Mouse (Mus musculus) thymus, adult 2 months (tissue): ENCODE measurements at regions not wholly inside any gene's neighbourhood (a gene's known extent, or its start where the extent isn't known, plus 50 kb on each side); places are given as distances from the start of the nearest gene placed in this dataset.

Experiments
- DNase-seq: peaks from one replicate; pipeline ENCODE4 v3.0.0; 2021
- H3K27ac ChIP-seq: fragments of 200-500 bp; 2 replicates; pipeline ENCODE4 v1.5.1; 2012; ENCODE audit warnings: low read length, control low read depth; ENCODE audit not compliant: control insufficient read depth, insufficient read depth
- H3K27me3 ChIP-seq: fragments of 200-500 bp; 2 replicates; pipeline ENCODE4 v1.6.1; 2012; ENCODE audit warnings: mild to moderate bottlenecking, low read length, moderate library complexity, mixed read lengths; ENCODE audit not compliant: control insufficient read depth, insufficient read depth
- H3K36me3 ChIP-seq: fragments of 200-500 bp; 2 replicates; pipeline ENCODE4 v1.6.1; 2012; ENCODE audit warnings: mild to moderate bottlenecking, low read length, moderate library complexity; ENCODE audit not compliant: control insufficient read depth, insufficient read depth
- H3K4me1 ChIP-seq: fragments of 200-500 bp; replicated peaks from 2 replicates; pipeline ENCODE4 v1.6.1; 2012; ENCODE audit warnings: low read length; ENCODE audit not compliant: control insufficient read depth, insufficient read depth
- H3K4me3 ChIP-seq: fragments of 200-500 bp; 2 replicates; pipeline ENCODE4 v1.5.1; 2012; ENCODE audit warnings: mild to moderate bottlenecking, low read length, control low read depth, moderate library complexity; ENCODE audit not compliant: control insufficient read depth, insufficient read depth
- CTCF ChIP-seq: fragments of 200-500 bp; IDR thresholded peaks from 2 replicates; pipeline ENCODE4 v1.5.1; 2012; ENCODE audit warnings: mild to moderate bottlenecking, control low read depth, low read length, moderate library complexity, borderline replicate concordance; ENCODE audit not compliant: control insufficient read depth, poor library complexity, insufficient read depth; ENCODE audit errors: extremely low read depth
- POLR2A ChIP-seq: fragments of 200-500 bp; IDR thresholded peaks from 2 replicates; pipeline ENCODE4 v1.6.1; 2012; ENCODE audit warnings: mild to moderate bottlenecking, low read length, control low read depth, moderate library complexity; ENCODE audit not compliant: control insufficient read depth, poor library complexity, insufficient read depth; ENCODE audit errors: extremely low read depth
- WGBS: fragments of 180-500 bp; shearing (Covaris S2); methylation state at CpG from one replicate; pipeline ENCODE4 v1.1.7; 2018; 5-methylcytosine and 5-hydroxymethylcytosine counted together

DNA sequence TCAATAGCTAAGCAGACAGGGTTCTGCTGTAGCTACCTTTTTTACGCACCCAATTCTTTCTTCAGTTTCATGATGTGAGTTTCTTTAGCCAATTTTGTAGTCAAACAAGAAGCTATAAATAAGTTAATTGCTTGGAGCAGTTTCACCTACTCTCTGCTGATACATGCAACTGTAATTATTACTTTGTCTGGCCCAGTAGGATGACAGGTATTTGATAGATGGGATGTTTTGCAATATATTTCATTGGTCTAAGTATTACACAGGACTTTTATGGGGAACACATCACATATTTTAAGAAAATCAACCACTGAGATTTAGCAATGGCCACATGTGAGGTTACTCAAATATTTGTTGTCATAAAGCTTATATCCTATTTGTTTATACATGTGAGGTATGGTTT, 454.2 kb downstream of the Gja1 start:
- no peak overlapping the region for H3K4me3 ChIP-seq
- H3K36me3 ChIP-seq: no peaks in the 10 kb centered on the region
- no peaks in the 10 kb centered on the region for H3K27me3 ChIP-seq
- TF ChIP-seq CTCF (no peak), POLR2A (no peak)
- DNase-seq: no peak
- H3K4me1 ChIP-seq: peaks cover 2% of the 10 kb centered on the region; the same call in 1 of the 2 replicates
- H3K27ac ChIP-seq: no peak overlapping the region
- WGBS: 93% methylated on average over 1 of the region's 1 CpGs

DNA sequence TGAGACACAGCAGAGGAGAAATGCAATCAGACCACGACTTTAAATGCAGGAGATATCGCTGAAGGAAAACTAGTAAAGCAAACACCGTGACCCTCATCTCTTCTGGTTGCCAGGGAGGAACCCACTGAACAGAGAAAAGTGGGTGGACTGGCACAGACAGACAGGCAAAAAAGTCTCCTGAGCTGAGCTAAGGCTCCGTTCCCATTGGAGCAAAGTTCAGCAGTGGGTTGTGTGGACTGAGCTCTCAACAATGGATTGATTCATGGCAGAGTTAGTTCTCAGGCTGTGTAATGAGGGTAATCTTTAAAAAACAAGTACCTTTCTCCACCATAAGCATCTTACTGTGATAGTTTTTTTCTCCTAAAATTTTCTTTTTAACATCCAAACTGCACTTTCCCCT, 454.8 kb downstream of the Gja1 start:
- WGBS: 96% methylated on average over 4 of the region's 4 CpGs
- H3K27me3 ChIP-seq: no peaks in the 10 kb centered on the region
- H3K36me3 ChIP-seq: no peaks in the 10 kb centered on the region
- peaks cover 2% of the 10 kb centered on the region; the same call in 1 of the 2 replicates for H3K4me1 ChIP-seq
- no peak overlapping the region for H3K27ac ChIP-seq
- H3K4me3 ChIP-seq: no peak overlapping the region
- no peak for DNase-seq
- TF ChIP-seq CTCF (no peak), POLR2A (no peak)

DNA sequence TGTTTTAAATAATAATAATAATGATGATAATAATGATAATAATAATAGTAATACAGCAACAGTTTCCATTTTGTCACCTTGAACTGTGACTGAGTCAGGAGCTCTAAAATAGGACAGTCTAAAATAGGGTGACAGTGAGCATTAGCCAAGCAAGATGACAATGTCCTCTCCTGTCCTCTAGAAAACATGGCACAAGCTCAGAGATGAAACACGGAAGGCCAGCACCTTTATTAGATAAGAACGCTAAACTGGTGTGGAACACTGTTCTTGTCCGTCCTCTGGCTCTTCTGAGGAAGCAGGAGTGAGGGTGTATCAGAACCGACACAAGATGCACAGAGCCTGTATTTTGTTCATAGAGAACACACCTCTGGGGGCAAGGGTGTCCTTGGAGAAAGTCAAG, 459.0 kb downstream of the Gja1 start:
- TF ChIP-seq POLR2A: no peak
- Histone ChIP-seq H3K36me3 (no peaks in the 10 kb centered on the region), H3K27ac (no peak overlapping the region), H3K27me3 (no peaks in the 10 kb centered on the region), H3K4me3 (no peak overlapping the region), H3K4me1 (no peaks in the 10 kb centered on the region)
- DNase-seq: no peak
- WGBS: 95% methylated on average over 4 of the region's 4 CpGs

DNA sequence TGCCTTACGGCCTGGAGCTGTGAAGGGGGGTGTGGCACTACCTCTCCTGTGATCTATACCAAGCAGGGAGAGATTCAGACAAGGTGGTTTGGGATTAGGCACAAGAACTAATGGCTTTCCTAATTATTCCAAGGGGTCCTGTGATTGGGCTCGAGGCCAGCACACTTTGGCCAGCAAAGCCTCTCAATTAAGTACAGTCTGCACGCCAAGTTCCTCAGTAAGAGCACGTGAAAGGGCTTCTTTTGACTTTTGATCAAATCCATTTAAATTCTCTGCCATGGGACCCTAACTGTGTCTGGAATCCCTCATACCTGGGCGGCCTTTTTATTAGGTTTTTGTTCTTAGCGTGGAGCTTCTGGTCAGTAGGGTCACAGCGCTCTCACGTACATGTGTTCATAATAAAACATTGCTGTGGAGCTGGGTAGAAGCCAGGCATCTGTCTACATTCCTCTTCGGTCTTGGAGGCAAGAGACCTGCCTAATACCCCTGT, 461.9 kb downstream of the Gja1 start:
- Histone ChIP-seq H3K36me3 (no peaks in the 10 kb centered on the region), H3K27ac (no peak overlapping the region), H3K4me1 (no peaks in the 10 kb centered on the region), H3K4me3 (no peak overlapping the region), H3K27me3 (no peaks in the 10 kb centered on the region)
- 92% methylated on average over 9 of the region's 9 CpGs for WGBS
- TF ChIP-seq CTCF (no peak), POLR2A (no peak)
- DNase-seq: no peak

DNA sequence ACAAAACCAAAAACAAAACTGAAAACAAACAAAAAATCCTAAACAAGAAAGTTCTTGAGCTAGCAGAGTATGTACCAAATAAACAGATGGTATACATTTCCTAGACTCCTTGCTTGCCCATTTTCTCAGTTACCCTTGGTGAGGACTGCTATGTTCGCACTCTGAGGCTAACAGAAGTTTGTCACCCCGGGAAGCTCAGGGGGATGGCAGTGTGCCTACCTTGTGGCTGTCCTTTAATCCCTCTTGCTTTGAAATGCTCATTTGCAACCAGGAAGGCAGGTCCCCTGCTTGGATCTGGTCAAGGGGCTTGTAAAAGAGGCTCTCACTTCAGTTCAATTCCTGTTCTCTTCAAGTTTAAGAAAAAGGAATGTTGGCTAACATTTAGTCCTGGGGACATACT, 462.4 kb downstream of the Gja1 start:
- H3K4me1 ChIP-seq: no peaks in the 10 kb centered on the region
- DNase-seq: no peak
- H3K27ac ChIP-seq: no peak overlapping the region
- H3K27me3 ChIP-seq: no peaks in the 10 kb centered on the region
- no peak overlapping the region for H3K4me3 ChIP-seq
- H3K36me3 ChIP-seq: no peaks in the 10 kb centered on the region
- WGBS: 75% methylated on average over 2 of the region's 2 CpGs
- TF ChIP-seq CTCF: no peak
- no peak for TF ChIP-seq POLR2A

DNA sequence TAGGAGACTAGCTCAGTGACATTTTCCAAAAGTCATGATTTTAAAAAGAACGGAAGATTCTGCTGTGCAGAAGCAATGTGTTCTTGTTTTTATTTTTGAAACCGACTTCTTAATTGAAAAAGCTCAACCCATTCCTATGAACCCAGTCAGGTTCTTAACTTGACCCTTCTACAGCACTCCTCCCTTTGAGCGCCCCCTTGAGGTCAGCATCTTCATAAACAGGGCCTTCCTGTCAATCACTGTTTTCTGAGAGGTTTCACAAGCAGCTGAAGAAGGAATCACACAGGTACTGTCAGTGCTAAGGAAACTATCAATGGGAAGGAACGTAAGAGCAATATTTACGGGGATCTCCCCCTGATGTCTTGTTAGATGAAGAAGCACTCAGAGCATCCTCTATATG, 463.6 kb downstream of the Gja1 start:
- peak; percentile 14 for DNase-seq
- H3K4me3 ChIP-seq: no peak overlapping the region
- 77% methylated on average over 5 of the region's 5 CpGs for WGBS
- no peaks in the 10 kb centered on the region for H3K4me1 ChIP-seq
- no peaks in the 10 kb centered on the region for H3K36me3 ChIP-seq
- TF ChIP-seq CTCF (no peak), POLR2A (no peak)
- H3K27me3 ChIP-seq: no peaks in the 10 kb centered on the region
- no peak overlapping the region for H3K27ac ChIP-seq

DNA sequence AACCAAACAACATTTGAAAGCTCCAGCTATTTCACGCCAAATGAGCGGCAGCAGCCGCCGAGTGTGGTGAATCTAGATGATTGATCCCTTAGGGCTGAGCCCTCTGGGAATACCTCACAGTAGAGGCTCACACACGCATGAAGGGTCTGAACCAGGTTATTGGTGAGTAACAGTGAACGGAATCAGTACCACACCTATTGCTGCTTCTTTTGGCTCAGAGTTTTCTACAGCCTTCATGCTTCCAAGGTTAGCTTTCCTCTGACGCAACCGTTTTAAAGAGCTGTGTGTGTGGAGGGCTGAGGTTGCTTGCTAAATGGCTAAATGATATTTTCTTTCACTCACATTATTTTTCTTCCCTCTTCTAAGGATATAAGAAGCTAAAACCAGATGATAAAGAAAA, 464.4 kb downstream of the Gja1 start:
- no peak for TF ChIP-seq POLR2A
- no peak for TF ChIP-seq CTCF
- no peak for DNase-seq
- Histone ChIP-seq H3K27me3 (no peaks in the 10 kb centered on the region), H3K4me3 (no peak overlapping the region), H3K4me1 (no peaks in the 10 kb centered on the region), H3K36me3 (no peaks in the 10 kb centered on the region), H3K27ac (no peak overlapping the region)
- 94% methylated on average over 8 of the region's 8 CpGs for WGBS
